Mouse (Mus musculus) embryonic facial prominence, embryonic 15.5 days (tissue): ENCODE data around the gene Cdk11b. TPM values are rescaled to one million over a fixed set of nuclear protein-coding genes. Genes with fewer than 3 reads are reported as not detected.

Experiments used
- ATAC-seq: fragments of 200-750 bp; cut with Nextera tagmentation; 2 replicates; pipeline ENCODE4 v1.8.0; 2017; ENCODE audit warnings: low read depth, moderate TSS enrichment; ENCODE audit not compliant: insufficient number of reproducible peaks, low FRiP score, low TSS enrichment
- H3K27ac ChIP-seq: fragments of 300-500 bp; sonication (generic); replicated peaks from 2 replicates; pipeline ENCODE4 v1.5.1; 2015; ENCODE audit warnings: mild to moderate bottlenecking, inconsistent platforms
- H3K27me3 ChIP-seq: fragments of 300-500 bp; sonication (generic); 2 replicates; pipeline ENCODE4 v1.6.1; 2015; ENCODE audit warnings: inconsistent platforms
- H3K36me3 ChIP-seq: fragments of 300-500 bp; sonication (generic); 2 replicates; pipeline ENCODE4 v1.6.1; 2015; ENCODE audit warnings: mild to moderate bottlenecking, inconsistent platforms
- H3K4me1 ChIP-seq: fragments of 300-500 bp; sonication (generic); 2 replicates; pipeline ENCODE4 v1.6.1; 2015; ENCODE audit warnings: inconsistent platforms
- H3K4me2 ChIP-seq: fragments of 300-500 bp; sonication (generic); replicated peaks from 2 replicates; pipeline ENCODE4 v1.6.1; 2015; ENCODE audit warnings: mild to moderate bottlenecking, inconsistent platforms
- H3K4me3 ChIP-seq: fragments of 300-500 bp; sonication (generic); replicated peaks from 2 replicates; pipeline ENCODE4 v1.5.1; 2015; ENCODE audit warnings: mild to moderate bottlenecking, inconsistent platforms
- H3K9ac ChIP-seq: fragments of 300-500 bp; sonication (generic); 2 replicates; pipeline ENCODE4 v1.6.1; 2015; ENCODE audit warnings: inconsistent platforms
- H3K9me3 ChIP-seq: fragments of 300-500 bp; sonication (generic); replicated peaks from 2 replicates; pipeline ENCODE4 v1.6.1; 2016; ENCODE audit warnings: inconsistent platforms
- WGBS: fragments of 180-500 bp; shearing (Covaris S2); methylation state at CpG from one replicate; pipeline ENCODE4 v1.1.7; 2015; 5-methylcytosine and 5-hydroxymethylcytosine counted together
- polyA plus RNA-seq: library from polyadenylated mRNA; unstranded; fragments of >200 nt; fragmentation: Nextera tagmentation; extraction: Ambion mirVana; gene quantifications from 2 replicates; pipeline ENCODE4 v1.2.1, GENCODE M21; 2015

Gene Cdk11b
- polyA plus RNA-seq, 1 experiment from 2014 or later, result 62.1 TPM

DNA sequence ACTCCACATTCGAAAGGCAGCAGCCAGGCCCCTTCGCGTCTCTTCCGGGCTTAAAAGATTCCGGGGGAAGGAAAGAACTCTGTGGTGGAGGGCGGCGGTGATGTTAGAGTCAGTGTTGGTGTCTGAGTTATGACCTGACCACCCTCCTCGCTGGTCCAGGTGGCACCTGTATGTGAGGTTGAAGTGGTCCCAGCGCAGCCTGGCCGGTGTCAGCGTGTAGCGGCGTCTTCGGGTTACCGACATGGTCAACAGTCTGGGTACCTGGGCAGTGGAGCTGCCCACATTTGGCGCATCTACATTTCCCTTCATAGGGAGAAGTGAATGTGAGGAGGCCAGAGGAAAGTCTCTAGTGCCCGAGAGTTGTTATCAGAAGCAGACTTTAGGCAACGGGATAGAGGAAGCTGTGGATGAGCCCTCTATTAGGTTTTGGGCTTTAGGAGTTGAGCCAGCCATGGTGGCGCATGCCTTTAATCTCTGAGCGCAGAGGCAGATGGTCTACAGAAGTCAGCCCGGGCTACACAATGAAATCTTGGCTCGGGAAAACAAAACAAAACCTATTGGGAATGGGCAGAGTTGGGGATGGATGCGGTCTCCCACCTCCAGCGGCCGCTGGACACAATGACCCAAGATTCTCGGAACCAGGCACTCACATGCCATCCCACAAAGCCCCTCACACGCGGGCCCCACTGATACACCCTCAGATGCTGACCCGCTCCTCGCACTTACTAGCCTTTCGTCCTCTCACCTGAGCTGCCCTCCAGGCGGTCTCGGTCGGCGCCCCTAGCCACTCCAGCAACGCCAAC is 27.8 kb downstream of the Cdk11b start:
- ATAC-seq, result no peak
- Histone ChIP-seq H3K4me3 (peak overlapping the region; percentile 51), H3K36me3 (peaks cover 58% of the 10 kb centered on the region), H3K9me3 (no peaks in the 10 kb centered on the region), H3K27me3 (peaks cover 33% of the 10 kb centered on the region), H3K27ac (peak overlapping the region; percentile 60; the same call in 1 of the 2 replicates), H3K4me1 (peaks cover 40% of the 10 kb centered on the region), H3K9ac (peak overlapping the region; percentile 37), H3K4me2 (peak overlapping the region; percentile 94)
- 22% methylated on average over 36 of the region's 36 CpGs for WGBS

DNA sequence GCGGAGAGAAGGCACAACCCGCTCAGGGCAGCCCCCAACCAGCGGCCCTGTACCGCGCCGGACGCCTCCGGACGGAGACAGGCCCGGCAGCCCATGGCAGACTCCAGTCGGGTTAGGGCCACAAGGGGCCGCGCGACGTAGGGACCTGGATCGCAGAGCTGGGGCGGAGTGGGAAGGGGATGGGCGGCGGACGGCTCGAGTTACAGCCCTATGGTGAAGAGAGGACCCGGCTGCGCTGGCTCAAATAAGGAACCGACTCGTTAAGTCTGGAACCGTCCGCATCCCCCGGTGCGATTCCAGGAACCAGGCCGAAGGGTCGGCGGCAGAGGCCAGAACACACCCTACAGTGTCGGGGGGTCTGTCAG is 28.4 kb downstream of the Cdk11b start, which contains the start of gene Mmp23:
TSS of gene Mmp23 (minus strand) at position 299 of the 365 bp plus-strand sequence.
- ATAC-seq, result peak; percentile 69
- H3K4me2 ChIP-seq, result peak within 1 kb of the TSS; percentile 94
- H3K4me1 ChIP-seq, result peaks cover 40% of the 10 kb centered on the region
- peak within 1 kb of the TSS; percentile 51 for H3K4me3 ChIP-seq
- WGBS, result under 1% methylated on average over 33 of the region's 33 CpGs
- peaks cover 33% of the 10 kb centered on the region for H3K27me3 ChIP-seq
- H3K9ac ChIP-seq, result peak within 1 kb of the TSS; percentile 37
- H3K36me3 ChIP-seq, result peaks cover 56% of the 10 kb centered on the region
- H3K9me3 ChIP-seq, result no peaks in the 10 kb centered on the region
- peak within 1 kb of the TSS; percentile 60; the same call in 1 of the 2 replicates for H3K27ac ChIP-seq

DNA sequence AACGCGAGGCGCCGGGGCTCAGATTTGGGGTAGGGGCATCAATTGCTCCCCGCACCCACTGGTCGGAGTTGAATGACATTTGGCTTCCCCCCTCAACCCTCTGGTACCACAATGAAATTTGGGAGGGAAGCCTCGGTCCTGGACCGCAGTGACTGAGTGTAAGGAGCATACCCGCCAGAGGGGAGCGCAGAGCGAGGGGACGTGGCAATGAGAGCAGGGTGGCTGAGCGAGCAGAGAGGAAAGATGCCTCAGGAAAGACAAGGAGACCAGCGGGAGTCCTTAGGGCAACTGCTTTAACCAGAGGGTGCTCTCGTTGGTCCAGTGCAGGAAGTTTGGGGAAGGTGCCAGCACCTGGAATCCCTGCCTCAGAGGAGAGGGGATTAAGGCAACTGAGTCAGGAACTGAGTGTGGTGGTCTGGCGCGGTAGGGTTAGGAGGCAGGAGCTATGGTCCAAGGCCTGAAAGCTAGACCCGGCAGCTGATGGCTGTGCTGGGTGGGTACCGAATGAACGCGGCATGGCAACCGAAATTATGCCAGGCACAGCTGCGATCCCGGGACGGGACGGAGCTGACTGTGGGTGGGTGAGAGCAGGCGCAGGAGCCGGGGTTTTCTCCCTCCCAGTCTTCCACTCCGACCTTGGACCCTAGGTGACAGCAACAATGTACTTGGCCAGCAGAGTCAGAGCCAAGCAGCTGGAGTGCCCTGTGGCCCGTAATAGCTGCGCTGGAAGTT is 29.0 kb downstream of the Cdk11b start:
- Histone ChIP-seq H3K9ac (peak overlapping the region; percentile 37), H3K4me3 (peak overlapping the region; percentile 51), H3K36me3 (peaks cover 53% of the 10 kb centered on the region), H3K27ac (peak overlapping the region; percentile 60; the same call in 1 of the 2 replicates), H3K27me3 (peaks cover 33% of the 10 kb centered on the region), H3K4me1 (peaks cover 40% of the 10 kb centered on the region), H3K9me3 (no peaks in the 10 kb centered on the region), H3K4me2 (peak overlapping the region; percentile 94)
- WGBS, result under 1% methylated on average over 31 of the region's 31 CpGs
- ATAC-seq, result peak; percentile 36; the same call in 1 of the 2 replicates

DNA sequence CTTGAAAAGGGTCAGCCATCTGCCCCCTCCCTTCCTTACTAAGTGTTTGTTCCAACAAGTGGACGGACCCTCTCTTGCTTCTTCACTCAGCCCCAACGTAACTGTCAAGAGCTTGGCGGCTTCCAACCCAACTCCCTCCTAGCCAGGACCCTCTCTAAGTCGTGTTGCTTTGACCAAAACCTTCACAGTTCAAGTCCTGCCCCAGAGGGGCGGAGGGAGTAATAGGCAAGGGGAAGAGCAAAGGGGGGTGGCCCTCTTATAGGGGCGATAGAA is 29.5 kb downstream of the Cdk11b start:
- H3K27ac ChIP-seq, result no peak overlapping the region
- no peak for ATAC-seq
- H3K4me1 ChIP-seq, result peaks cover 40% of the 10 kb centered on the region
- peaks cover 33% of the 10 kb centered on the region for H3K27me3 ChIP-seq
- WGBS, result 4% methylated on average over 6 of the region's 6 CpGs
- peak overlapping the region; percentile 37 for H3K9ac ChIP-seq
- H3K36me3 ChIP-seq, result peaks cover 53% of the 10 kb centered on the region
- peak overlapping the region; percentile 94 for H3K4me2 ChIP-seq
- H3K9me3 ChIP-seq, result no peaks in the 10 kb centered on the region
- H3K4me3 ChIP-seq, result peak overlapping the region; percentile 51

DNA sequence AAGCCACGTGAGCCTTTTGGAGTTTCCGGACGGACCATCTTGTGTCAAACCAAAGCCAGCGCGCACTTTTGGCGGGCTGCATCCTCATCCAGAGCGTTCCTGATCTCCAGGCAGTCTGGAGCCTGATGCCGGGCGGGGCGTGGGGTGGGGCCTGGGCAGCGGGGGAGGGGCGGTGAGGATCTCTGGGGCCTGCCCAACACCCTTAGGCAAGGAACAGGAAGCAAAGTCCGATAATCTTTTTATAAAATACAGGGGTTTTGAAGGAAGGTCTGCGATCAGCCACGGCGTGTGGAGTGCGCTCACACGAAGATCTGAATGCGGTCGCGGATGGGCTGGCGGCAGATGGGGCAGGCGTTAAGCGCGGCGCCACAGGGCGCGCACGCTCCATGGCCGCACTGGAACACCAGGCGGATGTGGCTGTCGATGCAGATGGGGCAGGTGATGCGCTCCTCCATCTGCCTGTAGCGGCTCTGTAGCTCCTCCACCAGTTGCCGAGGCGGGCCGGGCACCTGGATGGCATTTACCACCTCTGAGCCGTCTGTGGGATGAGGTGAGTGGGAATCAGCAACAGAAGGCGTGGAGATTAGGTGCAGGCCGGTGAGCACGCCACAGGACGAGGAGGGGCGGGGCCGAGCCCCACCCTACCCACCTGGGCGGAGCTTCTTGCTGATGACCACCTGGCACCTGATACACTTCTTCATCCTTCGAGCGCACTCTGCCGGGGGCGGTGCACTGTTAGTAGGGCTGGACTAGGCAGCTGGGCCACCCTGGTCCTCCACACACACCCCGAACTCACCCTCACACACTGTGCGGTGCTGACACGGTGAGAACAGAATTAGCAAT is 30.0 kb downstream of the Cdk11b start:
- WGBS, result 2% methylated on average over 52 of the region's 52 CpGs

DNA sequence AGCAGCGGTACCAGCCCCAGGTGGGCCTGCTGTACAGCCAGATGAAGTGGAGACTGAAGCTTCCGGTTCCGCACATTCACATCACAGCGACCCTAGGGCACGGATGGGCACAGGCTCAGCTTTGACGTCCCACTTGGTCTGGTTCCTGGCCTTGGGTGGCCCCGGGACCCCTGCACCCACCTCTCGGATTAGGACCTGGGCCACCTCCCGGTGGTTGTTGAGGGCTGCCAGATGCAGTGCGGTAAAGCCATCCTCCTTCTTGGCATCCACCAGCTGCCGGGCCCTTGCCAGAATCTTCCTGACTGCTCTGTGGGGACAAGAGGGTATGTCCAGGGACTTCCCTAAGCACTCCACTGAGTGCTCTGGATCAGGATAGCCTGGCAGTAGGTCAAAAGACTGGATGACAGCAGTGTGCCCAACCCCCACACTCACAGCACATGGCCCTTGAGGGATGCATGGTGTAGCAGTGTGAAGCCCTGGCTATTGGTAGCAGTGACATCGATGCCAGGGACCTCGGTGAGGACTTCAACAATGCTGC is 31.6 kb downstream of the Cdk11b start:
- H3K9me3 ChIP-seq, result no peaks in the 10 kb centered on the region
- no peak overlapping the region for H3K4me2 ChIP-seq
- H3K27me3 ChIP-seq, result peaks cover 33% of the 10 kb centered on the region
- H3K4me1 ChIP-seq, result peaks cover 40% of the 10 kb centered on the region
- no peak for ATAC-seq
- WGBS, result 91% methylated on average over 13 of the region's 13 CpGs
- H3K36me3 ChIP-seq, result peaks cover 42% of the 10 kb centered on the region
- no peak overlapping the region for H3K4me3 ChIP-seq
- no peak overlapping the region for H3K9ac ChIP-seq
- no peak overlapping the region for H3K27ac ChIP-seq

More for the DNA sequence above, 30.0 kb downstream of the Cdk11b start:
- peaks cover 33% of the 10 kb centered on the region for H3K27me3 ChIP-seq
- H3K9me3 ChIP-seq, result no peaks in the 10 kb centered on the region
- peak; percentile 23; the same call in 1 of the 2 replicates for ATAC-seq
- peak overlapping the region; percentile 94 for H3K4me2 ChIP-seq
- peak overlapping the region; percentile 51 for H3K4me3 ChIP-seq
- peak overlapping the region; percentile 37 for H3K9ac ChIP-seq
- peaks cover 40% of the 10 kb centered on the region for H3K4me1 ChIP-seq
- H3K27ac ChIP-seq, result no peak overlapping the region
- peaks cover 49% of the 10 kb centered on the region for H3K36me3 ChIP-seq

DNA sequence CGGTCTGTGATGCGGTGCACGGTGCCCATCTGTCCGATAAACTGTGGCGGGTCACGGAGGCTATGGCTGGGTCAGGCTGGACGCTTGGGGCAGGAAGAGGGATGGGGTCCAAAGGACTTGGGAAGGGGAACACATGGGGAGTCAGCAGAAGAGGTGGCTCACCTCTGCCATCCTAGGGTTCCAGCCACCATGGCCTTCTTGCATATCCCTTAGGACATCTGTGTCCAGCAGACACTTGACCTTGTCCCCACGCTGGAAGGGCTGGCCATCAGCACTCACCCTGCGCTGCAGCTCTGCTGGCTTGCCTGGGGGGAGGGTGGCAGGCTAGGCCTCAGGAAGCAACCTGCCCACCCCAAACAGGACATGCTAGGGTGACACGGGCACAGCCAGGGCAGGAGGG is 34.3 kb downstream of the Cdk11b start:
- Histone ChIP-seq H3K36me3 (peaks cover 45% of the 10 kb centered on the region), H3K9me3 (no peaks in the 10 kb centered on the region), H3K4me1 (peaks cover 18% of the 10 kb centered on the region), H3K4me3 (no peak overlapping the region), H3K9ac (no peak overlapping the region), H3K27me3 (peaks cover 14% of the 10 kb centered on the region), H3K27ac (no peak overlapping the region), H3K4me2 (no peak overlapping the region)
- WGBS, result 92% methylated on average over 10 of the region's 10 CpGs
- ATAC-seq, result no peak

DNA sequence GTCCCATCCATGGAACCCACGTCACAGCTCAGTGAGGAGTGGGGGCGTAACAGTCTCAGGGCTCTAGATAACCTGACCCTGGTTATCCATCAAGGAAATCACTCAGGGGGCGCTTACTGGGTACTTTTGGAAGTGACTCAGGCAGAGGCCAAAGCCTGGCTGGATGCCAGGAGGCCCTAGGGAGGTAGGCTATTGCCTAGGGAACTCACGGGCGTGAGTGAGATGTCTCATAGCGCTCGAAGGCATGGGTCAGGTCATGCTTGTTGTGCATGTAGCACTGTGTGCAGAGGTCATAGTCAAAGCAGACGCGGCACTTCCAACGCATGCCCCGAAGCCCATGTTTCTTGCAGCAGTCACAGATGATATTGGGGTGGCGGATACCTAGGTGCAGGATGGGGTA is 36.0 kb downstream of the Cdk11b start:
- 85% methylated on average over 12 of the region's 12 CpGs for WGBS
- no peak for ATAC-seq
- Histone ChIP-seq H3K4me3 (no peak overlapping the region), H3K4me2 (no peak overlapping the region), H3K27ac (no peak overlapping the region), H3K9ac (no peak overlapping the region), H3K9me3 (no peaks in the 10 kb centered on the region), H3K4me1 (peaks cover under 1% of the 10 kb centered on the region; the same call in 1 of the 2 replicates), H3K27me3 (peaks cover 1% of the 10 kb centered on the region; the same call in 1 of the 2 replicates), H3K36me3 (peaks cover 56% of the 10 kb centered on the region)

DNA sequence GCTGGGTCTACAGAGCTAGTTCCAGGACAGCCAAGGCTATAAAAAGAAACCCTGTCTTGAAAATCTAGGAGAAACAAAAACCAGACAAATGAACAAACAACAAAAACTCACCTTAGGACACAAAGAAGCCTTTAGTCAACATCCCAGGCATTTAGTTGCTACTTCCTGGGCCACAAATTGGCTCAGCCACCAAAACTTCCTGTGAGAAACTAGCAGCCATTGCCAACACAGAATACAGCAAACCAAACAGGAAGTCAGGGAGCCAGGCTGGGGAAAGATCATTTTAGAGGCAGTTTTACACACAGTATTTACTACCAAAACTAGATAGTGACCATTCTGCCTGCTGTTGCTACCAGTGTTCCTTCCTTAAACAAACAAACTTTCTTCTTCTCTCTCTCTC is 42.2 kb downstream of the Cdk11b start:
- ATAC-seq, result no peak
- Histone ChIP-seq H3K9ac (no peak overlapping the region), H3K9me3 (no peaks in the 10 kb centered on the region), H3K36me3 (peaks cover 26% of the 10 kb centered on the region; the same call in 1 of the 2 replicates), H3K4me3 (no peak overlapping the region), H3K4me2 (no peak overlapping the region), H3K27ac (no peak overlapping the region), H3K27me3 (no peaks in the 10 kb centered on the region), H3K4me1 (peaks cover 12% of the 10 kb centered on the region)

DNA sequence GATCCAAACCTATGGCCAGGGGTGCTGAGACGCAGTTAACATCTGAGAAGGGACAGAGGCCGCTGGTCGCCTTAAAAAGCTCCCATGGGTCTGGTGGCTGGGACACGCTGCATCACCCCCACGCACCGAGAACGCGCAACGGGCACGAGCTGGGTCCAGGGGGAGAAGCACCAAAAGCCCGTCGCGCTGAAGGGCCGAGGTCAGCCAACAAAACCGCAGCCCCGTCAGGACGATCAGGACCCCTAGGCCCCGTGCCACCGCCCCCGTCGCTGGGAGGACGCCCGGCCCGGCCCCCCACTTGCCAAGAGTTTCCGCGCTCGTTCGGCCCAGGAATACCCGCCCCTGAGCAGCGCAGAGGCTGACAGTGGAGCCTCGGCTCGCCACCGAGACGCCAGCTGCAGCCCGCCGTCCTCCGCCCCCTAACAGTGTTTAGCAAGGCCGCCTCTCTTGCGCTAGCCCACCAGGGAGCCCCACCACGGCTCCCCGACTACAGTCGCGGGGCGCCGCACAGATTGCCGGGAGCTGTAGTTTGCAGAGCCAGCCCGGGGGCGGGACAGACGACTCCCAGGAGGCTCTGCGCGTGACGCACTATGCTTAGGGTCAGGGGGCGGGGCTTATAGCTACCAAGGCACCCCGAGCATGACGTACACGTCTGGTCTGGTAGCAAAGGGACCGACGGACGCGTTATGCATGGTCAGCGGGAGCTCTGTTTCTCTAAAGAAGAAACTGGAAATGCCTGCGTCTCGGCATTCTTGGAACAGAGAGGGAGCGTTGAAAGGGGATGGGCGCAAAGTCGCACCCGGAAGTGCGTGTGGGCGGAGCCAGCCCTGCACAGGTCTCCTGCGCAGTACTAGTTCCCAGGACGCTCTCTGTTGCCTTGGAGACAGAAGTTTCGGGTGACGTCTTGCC is 44.3 kb downstream of the Cdk11b start, which contains the start of gene Mib2:
TSS of gene Mib2 (minus strand) at position 510 of the 909 bp plus-strand sequence.
- ATAC-seq, result peak; percentile 99
- H3K9ac ChIP-seq, result peak within 1 kb of the TSS; percentile 80
- H3K4me2 ChIP-seq, result peak within 1 kb of the TSS; percentile 89
- peak within 1 kb of the TSS; percentile 94 for H3K4me3 ChIP-seq
- under 1% methylated on average over 73 of the region's 73 CpGs for WGBS
- H3K27ac ChIP-seq, result peak within 1 kb of the TSS; percentile 87
- no peaks in the 10 kb centered on the region for H3K27me3 ChIP-seq
- peaks cover 19% of the 10 kb centered on the region; the same call in 1 of the 2 replicates for H3K36me3 ChIP-seq
- H3K4me1 ChIP-seq, result peaks cover 12% of the 10 kb centered on the region
- H3K9me3 ChIP-seq, result no peaks in the 10 kb centered on the region
